Mouse (Mus musculus): ENCODE data around the gene Rffl. TPM values are rescaled to one million over a fixed set of nuclear protein-coding genes. Genes with fewer than 3 reads are reported as not detected.

Rffl gene
- polyA plus RNA-seq, 1 experiment from 2014 or later = 23.7 TPM

GRCm38 (mm10) chr11:82901606-82902310 is 30.7 kb upstream of the Rffl start:
- H3K4me1 ChIP-seq (ENCODE audit: insufficient read depth, low read length) = 0 out of 2 replicates have a peak, but pooled peaks cover 1% of the 10 kb centered on the region
- H3K4me3 ChIP-seq (ENCODE audit: low read length) = no peak overlapping the region
- peaks cover 72% of the 10 kb centered on the region for H3K36me3 ChIP-seq (ENCODE audit: insufficient read depth, low read length)
- no peaks in the 10 kb centered on the region for H3K9me3 ChIP-seq (ENCODE audit: low read length)
- H3K27me3 ChIP-seq (ENCODE audit: insufficient read depth, low read length) = no peaks in the 10 kb centered on the region
- 95% methylated on average over 20 of the region's 20 CpGs for WGBS
- no peak overlapping the region for H3K4me2 ChIP-seq (replicated peaks; ENCODE audit: low read depth, low read length)
- ATAC-seq (ENCODE audit: low FRiP score, low TSS enrichment) = no peak
- no peak overlapping the region for H3K27ac ChIP-seq (ENCODE audit: low read length)
- no peak overlapping the region for H3K9ac ChIP-seq (replicated peaks; ENCODE audit: low read length)

GRCm38 (mm10) chr11:82899720-82900119 is 28.7 kb upstream of the Rffl start:
- no peaks in the 10 kb centered on the region for H3K27me3 ChIP-seq (ENCODE audit: insufficient read depth, low read length)
- H3K4me3 ChIP-seq (ENCODE audit: low read length) = no peak overlapping the region
- peaks cover 53% of the 10 kb centered on the region for H3K36me3 ChIP-seq (ENCODE audit: insufficient read depth, low read length)
- WGBS = 97% methylated on average over 5 of the region's 5 CpGs
- no peak overlapping the region for H3K4me2 ChIP-seq (replicated peaks; ENCODE audit: low read depth, low read length)
- ATAC-seq (ENCODE audit: low FRiP score, low TSS enrichment) = no peak
- H3K9me3 ChIP-seq (ENCODE audit: low read length) = no peaks in the 10 kb centered on the region
- no peaks in the 10 kb centered on the region for H3K4me1 ChIP-seq (ENCODE audit: insufficient read depth, low read length)
- no peak overlapping the region for H3K27ac ChIP-seq (ENCODE audit: low read length)
- H3K9ac ChIP-seq (replicated peaks; ENCODE audit: low read length) = no peak overlapping the region

- Histone ChIP-seq H3K4me2 (replicated peaks; ENCODE audit: low read depth, low read length) (no peak overlapping the region), H3K4me1 (ENCODE audit: insufficient read depth, low read length) (no peaks in the 10 kb centered on the region), H3K9ac (replicated peaks; ENCODE audit: low read length) (no peak overlapping the region), H3K4me3 (ENCODE audit: low read length) (no peak overlapping the region), H3K27me3 (ENCODE audit: insufficient read depth, low read length) (no peaks in the 10 kb centered on the region), H3K27ac (ENCODE audit: low read length) (no peak overlapping the region), H3K36me3 (ENCODE audit: insufficient read depth, low read length) (peaks cover 30% of the 10 kb centered on the region), H3K9me3 (ENCODE audit: low read length) (no peaks in the 10 kb centered on the region)
- WGBS = 76% methylated on average over 10 of the region's 10 CpGs
- ATAC-seq (ENCODE audit: low FRiP score, low TSS enrichment) = no peak
Observed at GRCm38 (mm10) chr11:82897478-82897877, 26.5 kb upstream of the Rffl start.

GRCm38 (mm10) chr11:82891936-82892335 is 20.9 kb upstream of the Rffl start, which contains the start of gene Fndc8:
Gene Fndc8, plus strand, starts transcription at chr11:82892124.
- Histone ChIP-seq H3K27me3 (ENCODE audit: insufficient read depth, low read length) (peaks cover 8% of the 10 kb centered on the region; the same call in 1 of the 2 replicates), H3K4me1 (ENCODE audit: insufficient read depth, low read length) (peaks cover 17% of the 10 kb centered on the region), H3K9me3 (ENCODE audit: low read length) (no peaks in the 10 kb centered on the region), H3K4me2 (replicated peaks; ENCODE audit: low read depth, low read length) (no peak within 1 kb of the TSS), H3K27ac (ENCODE audit: low read length) (no peak within 1 kb of the TSS), H3K9ac (replicated peaks; ENCODE audit: low read length) (0 out of 2 replicates have a peak within 1 kb of the TSS, but pooled peaks have one; percentile 31), H3K4me3 (ENCODE audit: low read length) (no peak within 1 kb of the TSS), H3K36me3 (ENCODE audit: insufficient read depth, low read length) (no peaks in the 10 kb centered on the region)
- 44% methylated on average over 7 of the region's 7 CpGs for WGBS
- ATAC-seq (ENCODE audit: low FRiP score, low TSS enrichment) = no peak

- H3K9ac ChIP-seq (replicated peaks; ENCODE audit: low read length) = peak within 1 kb of the TSS; percentile 80
- H3K27me3 ChIP-seq (ENCODE audit: insufficient read depth, low read length) = peaks cover 8% of the 10 kb centered on the region; the same call in 1 of the 2 replicates
- H3K4me3 ChIP-seq (ENCODE audit: low read length) = peak within 1 kb of the TSS; percentile 67
- H3K9me3 ChIP-seq (ENCODE audit: low read length) = no peaks in the 10 kb centered on the region
- 0% methylated on average over 26 of the region's 26 CpGs for WGBS
- ATAC-seq (ENCODE audit: low FRiP score, low TSS enrichment) = peak; percentile 93
- H3K4me2 ChIP-seq (replicated peaks; ENCODE audit: low read depth, low read length) = peak within 1 kb of the TSS; percentile 79
- peaks cover 17% of the 10 kb centered on the region for H3K4me1 ChIP-seq (ENCODE audit: insufficient read depth, low read length)
- no peaks in the 10 kb centered on the region for H3K36me3 ChIP-seq (ENCODE audit: insufficient read depth, low read length)
- peak within 1 kb of the TSS; percentile 52 for H3K27ac ChIP-seq (ENCODE audit: low read length)
Observed at GRCm38 (mm10) chr11:82890342-82890762, 19.3 kb upstream of the Rffl start, which contains the start of gene Rad51d. Gene Rad51d, minus strand, starts transcription at chr11:82890614.

- peak; percentile 47 for ATAC-seq (ENCODE audit: low FRiP score, low TSS enrichment)
- peaks cover 8% of the 10 kb centered on the region; the same call in 1 of the 2 replicates for H3K27me3 ChIP-seq (ENCODE audit: insufficient read depth, low read length)
- H3K36me3 ChIP-seq (ENCODE audit: insufficient read depth, low read length) = no peaks in the 10 kb centered on the region
- H3K27ac ChIP-seq (ENCODE audit: low read length) = peak overlapping the region; percentile 52
- peaks cover 17% of the 10 kb centered on the region for H3K4me1 ChIP-seq (ENCODE audit: insufficient read depth, low read length)
- peak overlapping the region; percentile 67 for H3K4me3 ChIP-seq (ENCODE audit: low read length)
- peak overlapping the region; percentile 79 for H3K4me2 ChIP-seq (replicated peaks; ENCODE audit: low read depth, low read length)
- WGBS = 7% methylated on average over 31 of the region's 31 CpGs
- H3K9ac ChIP-seq (replicated peaks; ENCODE audit: low read length) = peak overlapping the region; percentile 80
- no peaks in the 10 kb centered on the region for H3K9me3 ChIP-seq (ENCODE audit: low read length)
Observed at GRCm38 (mm10) chr11:82889524-82890341, 18.7 kb upstream of the Rffl start.

GRCm38 (mm10) chr11:82888491-82888946 is 17.5 kb upstream of the Rffl start:
- 49% methylated on average over 10 of the region's 10 CpGs for WGBS
- Histone ChIP-seq H3K4me1 (ENCODE audit: insufficient read depth, low read length) (peaks cover 17% of the 10 kb centered on the region), H3K27me3 (ENCODE audit: insufficient read depth, low read length) (peaks cover 8% of the 10 kb centered on the region; the same call in 1 of the 2 replicates), H3K27ac (ENCODE audit: low read length) (no peak overlapping the region), H3K9me3 (ENCODE audit: low read length) (no peaks in the 10 kb centered on the region), H3K4me2 (replicated peaks; ENCODE audit: low read depth, low read length) (peak overlapping the region; percentile 79; the same call in 1 of the 2 replicates), H3K36me3 (ENCODE audit: insufficient read depth, low read length) (no peaks in the 10 kb centered on the region), H3K9ac (replicated peaks; ENCODE audit: low read length) (peak overlapping the region; percentile 42; the same call in 1 of the 2 replicates), H3K4me3 (ENCODE audit: low read length) (0 out of 2 replicates have a peak overlapping the region, but pooled peaks have one; percentile 67)
- ATAC-seq (ENCODE audit: low FRiP score, low TSS enrichment) = peak; percentile 26; the same call in 1 of the 2 replicates

- Histone ChIP-seq H3K9ac (replicated peaks; ENCODE audit: low read length) (no peak overlapping the region), H3K27ac (ENCODE audit: low read length) (no peak overlapping the region), H3K4me3 (ENCODE audit: low read length) (no peak overlapping the region), H3K4me1 (ENCODE audit: insufficient read depth, low read length) (peaks cover 17% of the 10 kb centered on the region), H3K36me3 (ENCODE audit: insufficient read depth, low read length) (no peaks in the 10 kb centered on the region), H3K27me3 (ENCODE audit: insufficient read depth, low read length) (peaks cover 6% of the 10 kb centered on the region; the same call in 1 of the 2 replicates), H3K4me2 (replicated peaks; ENCODE audit: low read depth, low read length) (no peak overlapping the region), H3K9me3 (ENCODE audit: low read length) (no peaks in the 10 kb centered on the region)
- WGBS = 85% methylated on average over 3 of the region's 3 CpGs
- ATAC-seq (ENCODE audit: low FRiP score, low TSS enrichment) = no peak
Observed at GRCm38 (mm10) chr11:82886559-82886958, 15.5 kb upstream of the Rffl start.

- no peak for ATAC-seq (ENCODE audit: low FRiP score, low TSS enrichment)
- Histone ChIP-seq H3K27me3 (ENCODE audit: insufficient read depth, low read length) (no peaks in the 10 kb centered on the region), H3K4me3 (ENCODE audit: low read length) (no peak overlapping the region), H3K36me3 (ENCODE audit: insufficient read depth, low read length) (peaks cover 9% of the 10 kb centered on the region), H3K4me1 (ENCODE audit: insufficient read depth, low read length) (peaks cover 1% of the 10 kb centered on the region), H3K9ac (replicated peaks; ENCODE audit: low read length) (no peak overlapping the region), H3K27ac (ENCODE audit: low read length) (no peak overlapping the region), H3K9me3 (ENCODE audit: low read length) (no peaks in the 10 kb centered on the region), H3K4me2 (replicated peaks; ENCODE audit: low read depth, low read length) (no peak overlapping the region)
- WGBS = 49% methylated on average over 8 of the region's 8 CpGs
Observed at GRCm38 (mm10) chr11:82883180-82883579, 12.2 kb upstream of the Rffl start.

Measured in kidney, embryonic 16.5 days (tissue).